Mouse (Mus musculus) limb, embryonic 15.5 days (tissue): ENCODE results near the gene Ptpn1. TPM values are rescaled to one million over a fixed set of nuclear protein-coding genes. Genes with fewer than 3 reads are reported as not detected.

ENCODE experiments used
- ATAC-seq: fragments of 200-750 bp; cut with Nextera tagmentation; 2 replicates; pipeline ENCODE4 v1.8.0; 2017; ENCODE audit warnings: low read depth, moderate TSS enrichment; ENCODE audit not compliant: insufficient number of reproducible peaks, low FRiP score, low TSS enrichment
- H3K27ac ChIP-seq: fragments of 300-500 bp; sonication (generic); 2 replicates; pipeline ENCODE4 v1.5.1; 2015; ENCODE audit warnings: moderate library complexity, mild to moderate bottlenecking, inconsistent platforms
- H3K27me3 ChIP-seq: fragments of 300-500 bp; sonication (generic); 2 replicates; pipeline ENCODE4 v1.6.1; 2015; ENCODE audit warnings: inconsistent platforms
- H3K36me3 ChIP-seq: fragments of 300-500 bp; sonication (generic); 2 replicates; pipeline ENCODE4 v1.6.1; 2015; ENCODE audit warnings: inconsistent platforms
- H3K4me1 ChIP-seq: fragments of 300-500 bp; sonication (generic); 2 replicates; pipeline ENCODE4 v1.6.1; 2015; ENCODE audit warnings: inconsistent platforms
- H3K4me2 ChIP-seq: fragments of 300-500 bp; sonication (generic); 2 replicates; pipeline ENCODE4 v1.6.1; 2015; ENCODE audit warnings: mild to moderate bottlenecking, inconsistent platforms
- H3K4me3 ChIP-seq: fragments of 300-500 bp; sonication (generic); 2 replicates; pipeline ENCODE4 v1.5.1; 2015; ENCODE audit warnings: mild to moderate bottlenecking, inconsistent platforms
- H3K9ac ChIP-seq: fragments of 300-500 bp; sonication (generic); 2 replicates; pipeline ENCODE4 v1.6.1; 2015; ENCODE audit warnings: inconsistent platforms
- H3K9me3 ChIP-seq: fragments of 300-500 bp; sonication (generic); 2 replicates; pipeline ENCODE4 v1.6.1; 2016; ENCODE audit warnings: inconsistent platforms
- WGBS: fragments of 180-500 bp; shearing (Covaris S2); methylation state at CpG from one replicate; pipeline ENCODE4 v1.1.7; 2015; 5-methylcytosine and 5-hydroxymethylcytosine counted together
- polyA plus RNA-seq: library from polyadenylated mRNA; unstranded; fragments of >200 nt; fragmentation: Nextera tagmentation; extraction: Ambion mirVana; gene quantifications from 2 replicates; pipeline ENCODE4 v1.2.1, GENCODE M21; 2015

Ptpn1 gene
- polyA plus RNA-seq, 1 experiment from 2014 or later, result 50.2 TPM

DNA sequence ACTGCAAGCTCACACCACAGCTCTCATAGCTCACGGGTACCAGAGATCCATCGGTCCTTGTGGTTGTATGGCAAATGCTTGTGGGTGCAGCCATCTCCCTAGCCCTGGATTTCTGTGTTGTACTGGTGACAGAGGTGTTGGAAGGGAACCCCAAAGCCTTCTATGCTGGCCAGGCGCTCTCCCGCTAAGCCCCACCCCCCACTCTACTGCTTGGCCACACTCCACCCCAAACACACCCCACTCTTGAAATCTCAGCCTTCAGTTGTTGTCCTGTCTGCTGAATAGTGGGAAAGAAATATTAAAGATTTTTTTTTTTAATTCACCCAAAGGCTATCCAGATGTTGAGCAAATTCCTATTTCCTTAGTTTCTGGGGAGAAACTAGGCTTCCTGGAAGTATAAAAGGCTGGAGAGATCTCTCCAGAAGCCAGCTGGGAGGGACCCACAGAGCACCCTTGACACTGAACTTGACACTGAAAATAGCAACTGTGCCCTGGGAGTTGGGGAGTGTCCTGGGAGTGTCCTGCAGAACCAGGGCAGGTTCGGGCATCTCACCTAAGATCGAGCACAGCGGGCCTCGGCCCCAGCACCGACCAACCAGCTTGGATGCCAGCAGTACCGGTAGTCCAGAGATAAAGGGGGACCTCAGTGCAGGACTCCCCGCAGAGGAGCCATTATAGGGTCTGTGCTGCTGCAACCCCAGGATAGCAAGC lies 28.5 kb upstream of the Ptpn1 start:
- WGBS, result 67% methylated on average over 11 of the region's 11 CpGs
- H3K4me2 ChIP-seq, result no peak overlapping the region
- H3K36me3 ChIP-seq, result no peaks in the 10 kb centered on the region
- peaks cover 20% of the 10 kb centered on the region for H3K4me1 ChIP-seq
- H3K4me3 ChIP-seq, result no peak overlapping the region
- no peak for ATAC-seq
- H3K27ac ChIP-seq, result no peak overlapping the region
- no peaks in the 10 kb centered on the region for H3K9me3 ChIP-seq
- no peak overlapping the region for H3K9ac ChIP-seq
- H3K27me3 ChIP-seq, result no peaks in the 10 kb centered on the region

- H3K27me3 ChIP-seq, result no peaks in the 10 kb centered on the region
- peaks cover 22% of the 10 kb centered on the region for H3K4me1 ChIP-seq
- ATAC-seq, result no peak
- no peaks in the 10 kb centered on the region for H3K36me3 ChIP-seq
- no peak overlapping the region for H3K9ac ChIP-seq
- H3K4me3 ChIP-seq, result no peak overlapping the region
- no peaks in the 10 kb centered on the region for H3K9me3 ChIP-seq
- WGBS, result 83% methylated on average over 12 of the region's 12 CpGs
- H3K27ac ChIP-seq, result no peak overlapping the region
- no peak overlapping the region for H3K4me2 ChIP-seq
These were observed 27.1 kb upstream of the Ptpn1 start for GRCm38 (mm10) chr2:167904621-167905367.

- WGBS, result 52% methylated on average over 8 of the region's 8 CpGs
- H3K4me1 ChIP-seq, result peaks cover 15% of the 10 kb centered on the region
These were observed 26.3 kb upstream of the Ptpn1 start for GRCm38 (mm10) chr2:167905561-167905960.

GRCm38 (mm10) chr2:167906729-167907128 lies 25.1 kb upstream of the Ptpn1 start:
- no peak overlapping the region for H3K9ac ChIP-seq
- H3K36me3 ChIP-seq, result no peaks in the 10 kb centered on the region
- no peak overlapping the region for H3K4me3 ChIP-seq
- H3K27me3 ChIP-seq, result no peaks in the 10 kb centered on the region
- no peak for ATAC-seq
- peaks cover 14% of the 10 kb centered on the region for H3K4me1 ChIP-seq
- no peaks in the 10 kb centered on the region for H3K9me3 ChIP-seq
- H3K4me2 ChIP-seq, result no peak overlapping the region
- no peak overlapping the region for H3K27ac ChIP-seq

More at GRCm38 (mm10) chr2:167905561-167905960, 26.3 kb upstream of the Ptpn1 start:
- no peaks in the 10 kb centered on the region for H3K36me3 ChIP-seq
- no peak overlapping the region for H3K4me2 ChIP-seq
- H3K9me3 ChIP-seq, result no peaks in the 10 kb centered on the region
- H3K27ac ChIP-seq, result no peak overlapping the region
- H3K4me3 ChIP-seq, result no peak overlapping the region
- H3K27me3 ChIP-seq, result no peaks in the 10 kb centered on the region
- no peak overlapping the region for H3K9ac ChIP-seq
- ATAC-seq, result no peak

DNA sequence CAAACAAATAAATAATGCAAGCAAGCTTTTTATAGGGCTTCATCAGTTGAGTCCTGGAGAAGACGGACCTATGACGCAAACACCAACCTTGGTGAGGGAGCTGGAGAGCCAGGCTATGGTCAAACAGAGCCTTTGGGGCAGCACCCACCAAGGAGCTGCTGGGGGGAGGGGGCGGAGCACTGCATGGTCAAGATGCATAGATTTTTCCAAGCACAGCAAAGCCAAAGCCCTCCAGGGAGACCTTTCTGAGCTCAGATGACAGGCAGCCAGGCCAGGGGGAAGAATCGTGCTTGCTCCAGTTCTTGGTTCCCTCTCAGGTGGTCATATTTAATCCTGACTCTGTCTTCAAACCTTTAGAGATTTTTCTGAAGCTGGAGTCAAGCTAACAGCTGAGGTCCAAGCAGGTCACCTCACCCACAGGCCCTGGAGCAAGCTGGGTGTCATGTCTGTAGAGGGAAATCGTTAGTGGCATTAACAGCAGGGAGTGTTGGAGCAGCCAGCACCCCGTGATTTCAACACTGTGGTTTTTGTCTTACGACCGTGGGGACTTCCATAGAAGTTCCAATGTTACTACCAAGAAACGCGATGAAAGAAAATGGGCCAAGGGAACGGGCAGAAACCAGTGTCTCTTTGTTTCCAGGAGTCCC lies 22.2 kb upstream of the Ptpn1 start:
- 63% methylated on average over 11 of the region's 11 CpGs for WGBS
- no peak overlapping the region for H3K4me3 ChIP-seq
- H3K4me2 ChIP-seq, result no peak overlapping the region
- H3K9ac ChIP-seq, result no peak overlapping the region
- H3K36me3 ChIP-seq, result no peaks in the 10 kb centered on the region
- no peaks in the 10 kb centered on the region for H3K27me3 ChIP-seq
- 0 out of 2 replicates have a peak, but pooled peaks cover 4% of the 10 kb centered on the region for H3K4me1 ChIP-seq
- H3K9me3 ChIP-seq, result no peaks in the 10 kb centered on the region
- no peak for ATAC-seq
- no peak overlapping the region for H3K27ac ChIP-seq

- Histone ChIP-seq H3K4me2 (no peak overlapping the region), H3K9ac (no peak overlapping the region), H3K27me3 (no peaks in the 10 kb centered on the region), H3K4me1 (0 out of 2 replicates have a peak, but pooled peaks cover 4% of the 10 kb centered on the region), H3K36me3 (no peaks in the 10 kb centered on the region), H3K4me3 (no peak overlapping the region), H3K9me3 (no peaks in the 10 kb centered on the region), H3K27ac (no peak overlapping the region)
- no peak for ATAC-seq
- WGBS, result 37% methylated on average over 3 of the region's 3 CpGs
These were observed 21.7 kb upstream of the Ptpn1 start for GRCm38 (mm10) chr2:167910178-167910540.

DNA sequence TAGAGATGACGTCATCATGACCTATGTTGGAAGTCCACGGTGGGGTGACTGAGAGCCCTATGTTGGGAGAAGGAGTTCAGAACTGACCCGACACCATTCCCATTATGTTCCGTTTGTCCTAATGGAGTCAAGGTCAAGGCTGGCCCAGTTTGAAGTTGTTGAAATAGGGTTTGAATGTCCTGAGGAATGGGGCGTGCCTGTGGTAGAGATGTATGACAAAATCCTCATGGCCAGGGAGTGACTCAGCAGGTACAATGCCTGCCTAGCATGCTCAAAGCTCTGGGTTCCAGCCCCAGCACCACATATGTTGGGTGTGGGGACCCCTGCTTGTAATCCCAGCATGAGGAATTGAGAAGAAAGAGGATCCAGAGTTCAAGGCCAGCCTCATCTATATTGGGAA lies 20.3 kb upstream of the Ptpn1 start:
- H3K4me3 ChIP-seq, result no peak overlapping the region
- WGBS, result 84% methylated on average over 5 of the region's 5 CpGs

DNA sequence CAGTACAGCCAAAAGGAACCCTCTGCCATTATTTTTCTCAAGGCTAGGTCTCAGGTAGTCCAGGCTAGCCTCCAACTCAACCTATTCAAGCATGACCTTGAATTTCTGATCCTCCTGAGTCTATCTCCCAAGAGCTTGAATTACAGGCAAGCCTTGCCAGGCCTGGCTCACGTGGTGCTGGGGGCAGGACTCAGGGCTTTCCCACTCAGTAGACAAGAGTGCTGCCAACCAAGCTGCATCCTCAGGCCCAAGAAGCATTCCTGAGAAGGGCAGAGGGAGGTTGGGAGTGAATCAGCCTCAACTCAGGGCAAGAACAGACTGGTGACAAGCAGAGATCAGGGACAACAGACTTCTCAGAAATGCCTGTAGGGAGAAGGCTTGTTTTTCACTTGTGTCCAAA lies 12.8 kb upstream of the Ptpn1 start:
- H3K27ac ChIP-seq, result no peak overlapping the region
- no peak for ATAC-seq
- H3K4me3 ChIP-seq, result no peak overlapping the region
- H3K9me3 ChIP-seq, result no peaks in the 10 kb centered on the region
- WGBS, result 36% methylated on average over 1 of the region's 1 CpGs
- no peak overlapping the region for H3K4me2 ChIP-seq
- H3K9ac ChIP-seq, result no peak overlapping the region
- H3K4me1 ChIP-seq, result peaks cover 15% of the 10 kb centered on the region; the same call in 1 of the 2 replicates
- no peaks in the 10 kb centered on the region for H3K27me3 ChIP-seq
- no peaks in the 10 kb centered on the region for H3K36me3 ChIP-seq

More for the DNA sequence above, 20.3 kb upstream of the Ptpn1 start:
- no peak for ATAC-seq
- H3K27me3 ChIP-seq, result no peaks in the 10 kb centered on the region
- H3K4me1 ChIP-seq, result 0 out of 2 replicates have a peak, but pooled peaks cover 4% of the 10 kb centered on the region
- no peaks in the 10 kb centered on the region for H3K9me3 ChIP-seq
- no peak overlapping the region for H3K9ac ChIP-seq
- no peak overlapping the region for H3K4me2 ChIP-seq
- no peak overlapping the region for H3K27ac ChIP-seq
- no peaks in the 10 kb centered on the region for H3K36me3 ChIP-seq

DNA sequence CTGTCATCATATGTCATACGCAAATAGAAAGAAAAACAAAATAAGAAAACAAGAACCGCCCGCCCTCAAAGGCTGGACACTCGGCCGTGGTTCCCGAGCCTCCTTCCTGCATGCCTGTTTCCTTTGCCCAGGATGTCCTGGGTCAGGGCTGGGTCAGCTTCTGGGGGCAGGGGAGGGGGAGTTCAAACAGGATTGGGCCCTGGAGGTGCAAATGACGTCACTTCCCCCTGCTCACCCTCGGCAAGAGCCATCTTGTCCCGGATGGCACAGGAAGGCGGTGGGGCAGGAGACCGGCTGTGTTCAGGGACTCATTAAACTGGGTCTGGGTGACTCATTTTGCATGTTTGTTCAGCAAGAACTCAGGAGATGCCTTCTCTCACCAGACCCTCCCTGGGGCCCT lies 11.8 kb upstream of the Ptpn1 start:
- WGBS, result 49% methylated on average over 11 of the region's 11 CpGs
- H3K4me2 ChIP-seq, result no peak overlapping the region
- H3K9me3 ChIP-seq, result no peaks in the 10 kb centered on the region
- ATAC-seq, result no peak
- H3K9ac ChIP-seq, result no peak overlapping the region
- peaks cover 24% of the 10 kb centered on the region; the same call in 1 of the 2 replicates for H3K4me1 ChIP-seq
- H3K4me3 ChIP-seq, result no peak overlapping the region
- H3K27ac ChIP-seq, result 0 out of 2 replicates have a peak overlapping the region, but pooled peaks have one; percentile 38
- no peaks in the 10 kb centered on the region for H3K27me3 ChIP-seq
- H3K36me3 ChIP-seq, result no peaks in the 10 kb centered on the region

DNA sequence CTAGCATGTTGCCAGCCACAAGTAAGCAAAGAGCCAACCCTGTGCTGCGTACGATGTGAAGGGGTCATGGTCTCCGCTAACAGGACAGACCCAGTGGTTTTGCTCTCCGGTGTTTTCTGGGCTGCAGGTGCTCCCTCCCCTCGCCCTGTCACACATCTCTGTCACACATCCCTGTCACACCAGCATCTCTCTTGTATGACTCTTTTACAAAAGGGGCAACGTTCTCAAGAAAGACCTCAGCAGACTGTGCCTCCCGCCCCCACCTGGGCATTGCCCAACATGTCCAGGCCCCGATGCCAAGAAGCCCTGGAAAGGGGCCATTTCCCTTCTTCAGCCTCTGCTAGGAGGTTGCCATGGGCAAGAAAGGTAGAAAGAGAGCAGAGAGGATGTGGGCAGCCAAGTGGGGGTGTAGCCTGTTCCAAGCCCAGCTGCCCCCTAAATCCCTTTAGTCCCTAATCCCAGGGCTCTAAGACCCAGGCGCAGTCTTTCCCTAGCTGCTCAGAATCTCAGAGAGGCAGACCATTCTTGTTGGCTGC lies 10.8 kb upstream of the Ptpn1 start:
- Histone ChIP-seq H3K9me3 (no peaks in the 10 kb centered on the region), H3K27me3 (no peaks in the 10 kb centered on the region)

GRCm38 (mm10) chr2:167921823-167922222 lies 10.0 kb upstream of the Ptpn1 start:
- H3K36me3 ChIP-seq, result no peaks in the 10 kb centered on the region
- H3K27ac ChIP-seq, result no peak overlapping the region
- H3K4me2 ChIP-seq, result no peak overlapping the region
- H3K4me1 ChIP-seq, result peaks cover 34% of the 10 kb centered on the region; the same call in 1 of the 2 replicates
- H3K9me3 ChIP-seq, result no peaks in the 10 kb centered on the region
- no peak overlapping the region for H3K9ac ChIP-seq
- no peak for ATAC-seq
- no peak overlapping the region for H3K4me3 ChIP-seq
- WGBS, result 86% methylated on average over 8 of the region's 8 CpGs
- H3K27me3 ChIP-seq, result no peaks in the 10 kb centered on the region

More for the DNA sequence above, 10.8 kb upstream of the Ptpn1 start:
- WGBS, result 90% methylated on average over 9 of the region's 9 CpGs
- no peak overlapping the region for H3K4me3 ChIP-seq
- no peak overlapping the region for H3K27ac ChIP-seq
- no peak overlapping the region for H3K4me2 ChIP-seq
- peaks cover 33% of the 10 kb centered on the region; the same call in 1 of the 2 replicates for H3K4me1 ChIP-seq
- H3K9ac ChIP-seq, result no peak overlapping the region
- no peaks in the 10 kb centered on the region for H3K36me3 ChIP-seq
- ATAC-seq, result no peak

- no peaks in the 10 kb centered on the region for H3K36me3 ChIP-seq
- ATAC-seq, result no peak
- H3K27me3 ChIP-seq, result no peaks in the 10 kb centered on the region
- H3K4me3 ChIP-seq, result no peak overlapping the region
- no peak overlapping the region for H3K27ac ChIP-seq
- no peaks in the 10 kb centered on the region for H3K9me3 ChIP-seq
- H3K4me2 ChIP-seq, result no peak overlapping the region
- no peak overlapping the region for H3K9ac ChIP-seq
- WGBS, result 77% methylated on average over 5 of the region's 5 CpGs
- H3K4me1 ChIP-seq, result peaks cover 27% of the 10 kb centered on the region; the same call in 1 of the 2 replicates
These were observed 7.8 kb upstream of the Ptpn1 start for GRCm38 (mm10) chr2:167924011-167924410.
